Mouse (Mus musculus): ENCODE measurements at regions not wholly inside any gene's neighbourhood (a gene's known extent, or its start where the extent isn't known, plus 50 kb on each side); places are given as distances from the start of the nearest gene placed in this dataset.

DNA sequence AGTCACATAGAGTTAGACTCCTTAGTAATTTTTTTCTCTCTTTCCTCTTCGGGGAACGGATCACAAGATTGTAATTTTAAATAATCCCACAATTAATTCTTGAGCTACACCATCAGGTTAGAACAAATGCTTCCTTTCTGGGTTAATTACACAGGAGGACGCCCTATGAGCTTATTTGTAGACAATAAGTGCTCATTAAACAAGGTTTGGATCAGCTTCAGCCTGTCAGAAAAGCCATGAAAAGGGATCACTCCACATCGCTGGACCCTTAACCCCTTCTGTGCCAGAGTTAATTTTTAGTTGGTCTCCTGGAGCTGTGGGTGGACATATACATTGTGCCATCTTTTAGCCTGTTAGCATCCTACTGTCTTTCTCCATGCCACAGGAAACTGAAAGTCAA lies 131.4 kb downstream of the Gas1 start:
- Histone ChIP-seq H3K4me3 (ENCODE audit: insufficient read depth, low read length) (no peak overlapping the region), H3K4me1 (ENCODE audit: control insufficient read depth, insufficient read depth, low read length) (no peaks in the 10 kb centered on the region), H3K27ac (ENCODE audit: insufficient read depth, low read depth, low read length) (no peak overlapping the region)
- TF ChIP-seq CTCF (IDR thresholded peaks at IDR 0.05; ENCODE audit: low read depth, low read length) (no peak), POLR2A (IDR thresholded peaks at IDR 0.05; ENCODE audit: borderline replicate concordance, low read depth, low read length) (no peak)

DNA sequence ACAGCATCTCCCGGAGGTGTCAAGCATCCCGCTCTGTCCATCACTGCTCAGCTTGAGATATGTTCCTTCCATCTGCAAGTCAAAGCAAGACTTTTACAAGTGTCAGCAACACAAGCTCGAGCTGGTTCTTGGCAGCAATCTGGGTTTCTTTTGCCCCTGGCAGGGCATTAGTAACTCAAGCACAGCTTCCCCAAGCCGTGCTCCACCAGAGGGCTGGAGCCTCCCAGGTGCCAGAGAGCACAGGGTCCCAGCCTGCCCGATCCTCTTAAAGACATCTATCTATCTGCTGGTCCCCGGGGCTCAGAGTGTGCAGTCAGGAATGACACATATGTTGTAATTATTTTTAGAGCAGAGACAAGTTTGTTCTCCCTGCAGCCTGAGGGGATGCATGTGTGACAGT lies 132.3 kb downstream of the Gas1 start:
- H3K4me1 ChIP-seq (ENCODE audit: control insufficient read depth, insufficient read depth, low read length), result no peaks in the 10 kb centered on the region
- TF ChIP-seq CTCF (IDR thresholded peaks at IDR 0.05; ENCODE audit: low read depth, low read length), result no peak
- no peak for TF ChIP-seq POLR2A (IDR thresholded peaks at IDR 0.05; ENCODE audit: borderline replicate concordance, low read depth, low read length)
- no peak overlapping the region for H3K4me3 ChIP-seq (ENCODE audit: insufficient read depth, low read length)
- H3K27ac ChIP-seq (ENCODE audit: insufficient read depth, low read depth, low read length), result no peak overlapping the region

DNA sequence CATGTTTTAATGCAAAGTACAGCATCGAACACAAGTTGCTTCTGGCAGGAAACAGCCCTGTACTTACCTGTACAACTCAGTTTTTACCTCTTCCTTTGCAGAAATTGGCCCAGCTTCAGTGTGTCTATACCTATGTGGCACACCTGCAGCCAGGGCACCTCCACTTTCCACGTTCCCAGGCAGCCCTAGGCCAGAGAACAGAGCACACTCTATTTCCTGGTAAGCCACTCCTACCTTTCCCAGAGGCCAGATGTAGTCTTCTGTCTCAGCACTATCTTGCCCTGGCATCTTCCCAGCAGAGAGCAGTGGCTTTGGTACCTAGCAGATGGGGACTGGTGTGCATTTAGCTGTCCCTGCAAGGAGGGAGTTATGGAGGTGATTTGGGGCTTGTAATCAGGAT lies 134.7 kb downstream of the Gas1 start:
- TF ChIP-seq CTCF (IDR thresholded peaks at IDR 0.05; ENCODE audit: low read depth, low read length), result no peak
- TF ChIP-seq POLR2A (IDR thresholded peaks at IDR 0.05; ENCODE audit: borderline replicate concordance, low read depth, low read length), result no peak
- Histone ChIP-seq H3K4me1 (ENCODE audit: control insufficient read depth, insufficient read depth, low read length) (no peaks in the 10 kb centered on the region), H3K27ac (ENCODE audit: insufficient read depth, low read depth, low read length) (no peak overlapping the region), H3K4me3 (ENCODE audit: insufficient read depth, low read length) (no peak overlapping the region)

DNA sequence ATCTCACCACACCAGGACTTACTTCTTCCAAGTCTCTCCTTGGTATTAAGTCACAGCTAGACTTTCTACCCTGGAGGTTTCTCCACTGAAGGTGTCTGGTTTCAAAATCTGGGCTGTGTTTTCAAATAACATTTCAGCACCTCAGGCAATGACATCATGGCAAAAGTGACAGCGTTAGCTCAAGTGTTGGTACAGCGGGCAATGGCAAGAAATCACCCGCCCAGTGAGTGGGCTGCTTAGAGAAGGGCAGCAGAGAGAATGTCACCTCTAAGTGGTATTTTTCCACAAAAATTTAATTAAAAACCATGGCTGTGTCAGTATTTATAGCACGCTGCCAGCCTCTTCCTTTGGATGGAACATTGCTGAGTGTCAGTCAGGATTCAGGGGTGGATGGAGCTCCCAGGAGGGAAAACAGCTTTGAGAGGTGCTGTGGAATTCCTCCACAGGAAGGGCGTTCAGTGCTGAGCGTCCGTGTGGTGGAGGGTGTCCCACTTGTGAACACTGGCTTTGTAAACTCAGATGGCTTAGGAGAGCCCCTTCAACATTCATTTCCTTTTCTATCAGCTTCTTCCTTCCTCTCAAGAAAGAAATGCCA lies 141.5 kb downstream of the Gas1 start:
- Histone ChIP-seq H3K27ac (ENCODE audit: insufficient read depth, low read depth, low read length) (no peak overlapping the region), H3K4me1 (ENCODE audit: control insufficient read depth, insufficient read depth, low read length) (no peaks in the 10 kb centered on the region), H3K4me3 (ENCODE audit: insufficient read depth, low read length) (no peak overlapping the region)
- TF ChIP-seq POLR2A (IDR thresholded peaks at IDR 0.05; ENCODE audit: borderline replicate concordance, low read depth, low read length) (no peak), CTCF (IDR thresholded peaks at IDR 0.05; ENCODE audit: low read depth, low read length) (no peak)

DNA sequence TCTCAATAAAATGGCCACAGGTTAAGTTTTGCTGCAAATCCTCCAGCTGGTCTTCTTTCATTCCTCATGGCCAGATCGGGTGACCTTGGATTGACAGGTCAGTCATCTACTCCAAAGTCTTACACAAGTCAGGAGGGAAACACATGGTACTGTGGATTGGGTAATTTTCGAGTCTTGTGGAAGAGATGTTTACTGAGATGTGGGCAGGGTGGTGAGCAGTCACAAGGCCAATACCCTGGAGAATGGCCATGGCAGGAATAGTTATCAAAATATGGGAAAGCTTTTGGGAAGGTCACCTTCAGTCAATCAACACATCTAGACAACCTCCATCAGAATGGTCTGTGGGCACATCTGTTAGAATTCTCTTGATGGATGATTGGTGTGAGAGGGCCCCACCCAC lies 144.0 kb downstream of the Gas1 start:
- Histone ChIP-seq H3K27ac (ENCODE audit: insufficient read depth, low read depth, low read length) (no peak overlapping the region), H3K4me1 (ENCODE audit: control insufficient read depth, insufficient read depth, low read length) (no peaks in the 10 kb centered on the region), H3K4me3 (ENCODE audit: insufficient read depth, low read length) (no peak overlapping the region)
- TF ChIP-seq CTCF (IDR thresholded peaks at IDR 0.05; ENCODE audit: low read depth, low read length) (no peak), POLR2A (IDR thresholded peaks at IDR 0.05; ENCODE audit: borderline replicate concordance, low read depth, low read length) (no peak)

DNA sequence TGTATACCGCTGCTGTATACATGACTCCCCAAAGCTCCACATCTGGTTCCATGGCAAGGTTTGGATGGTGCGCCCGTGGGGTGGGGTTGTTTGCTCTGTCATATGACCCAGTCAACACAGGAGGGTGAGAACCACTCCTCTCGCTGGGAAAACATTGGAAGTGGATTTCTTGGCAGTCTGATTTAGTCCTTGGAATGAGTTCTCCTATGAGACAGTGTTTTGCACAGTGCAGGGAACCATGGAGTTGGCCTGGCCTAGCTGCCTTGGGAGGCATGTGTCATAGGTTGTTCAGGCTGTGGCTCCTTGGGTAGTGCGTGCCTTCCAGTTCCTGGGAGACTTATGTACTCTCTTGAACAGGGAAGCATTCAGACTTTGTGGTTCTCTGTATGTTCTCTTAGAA lies 144.6 kb downstream of the Gas1 start:
- no peak overlapping the region for H3K4me3 ChIP-seq (ENCODE audit: insufficient read depth, low read length)
- H3K4me1 ChIP-seq (ENCODE audit: control insufficient read depth, insufficient read depth, low read length), result no peaks in the 10 kb centered on the region
- TF ChIP-seq POLR2A (IDR thresholded peaks at IDR 0.05; ENCODE audit: borderline replicate concordance, low read depth, low read length), result no peak
- no peak for TF ChIP-seq CTCF (IDR thresholded peaks at IDR 0.05; ENCODE audit: low read depth, low read length)
- H3K27ac ChIP-seq (ENCODE audit: insufficient read depth, low read depth, low read length), result no peak overlapping the region

DNA sequence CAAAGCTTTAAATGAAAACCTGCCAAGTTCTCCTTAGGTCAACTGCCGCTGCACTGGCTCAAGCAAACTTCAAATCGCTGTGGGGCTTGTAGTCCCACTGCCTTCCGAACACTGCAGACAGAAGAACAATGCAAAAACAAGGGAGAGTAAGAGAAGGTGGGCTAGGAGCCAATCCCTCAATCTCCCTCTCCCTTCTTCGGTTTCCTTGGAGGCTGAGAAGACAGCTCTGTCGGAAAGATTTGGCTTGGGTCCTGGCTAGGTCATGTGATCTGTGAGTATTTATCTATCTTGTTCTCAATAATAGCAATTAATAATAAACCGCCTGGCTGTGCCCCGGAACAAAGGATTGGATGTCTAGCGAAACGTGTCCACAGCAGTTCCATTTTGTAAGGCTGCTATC lies 147.6 kb downstream of the Gas1 start:
- no peak for TF ChIP-seq POLR2A (IDR thresholded peaks at IDR 0.05; ENCODE audit: borderline replicate concordance, low read depth, low read length)
- TF ChIP-seq CTCF (IDR thresholded peaks at IDR 0.05; ENCODE audit: low read depth, low read length), result no peak
- Histone ChIP-seq H3K27ac (ENCODE audit: insufficient read depth, low read depth, low read length) (no peak overlapping the region), H3K4me3 (ENCODE audit: insufficient read depth, low read length) (no peak overlapping the region), H3K4me1 (ENCODE audit: control insufficient read depth, insufficient read depth, low read length) (no peaks in the 10 kb centered on the region)

DNA sequence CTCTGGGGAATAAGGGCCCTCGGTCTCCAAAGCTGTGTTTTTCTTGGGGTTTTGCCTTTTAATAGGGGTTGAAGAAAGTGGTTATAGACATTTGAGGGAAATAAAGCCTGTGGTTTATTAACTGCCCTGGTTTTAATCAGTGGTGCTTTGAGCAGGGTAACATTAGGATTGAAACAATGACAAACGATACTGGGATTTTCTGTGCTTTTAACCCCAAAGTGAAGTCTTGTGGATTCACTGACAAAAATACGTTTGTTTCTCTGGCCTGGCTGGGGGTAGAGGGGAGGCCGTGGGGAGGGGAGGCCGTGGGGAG lies 157.0 kb downstream of the Gas1 start:
- Histone ChIP-seq H3K4me3 (ENCODE audit: insufficient read depth, low read length) (no peak overlapping the region), H3K4me1 (ENCODE audit: control insufficient read depth, insufficient read depth, low read length) (no peaks in the 10 kb centered on the region), H3K27ac (ENCODE audit: insufficient read depth, low read depth, low read length) (no peak overlapping the region)
- no peak for TF ChIP-seq CTCF (IDR thresholded peaks at IDR 0.05; ENCODE audit: low read depth, low read length)
- no peak for TF ChIP-seq POLR2A (IDR thresholded peaks at IDR 0.05; ENCODE audit: borderline replicate concordance, low read depth, low read length)

DNA sequence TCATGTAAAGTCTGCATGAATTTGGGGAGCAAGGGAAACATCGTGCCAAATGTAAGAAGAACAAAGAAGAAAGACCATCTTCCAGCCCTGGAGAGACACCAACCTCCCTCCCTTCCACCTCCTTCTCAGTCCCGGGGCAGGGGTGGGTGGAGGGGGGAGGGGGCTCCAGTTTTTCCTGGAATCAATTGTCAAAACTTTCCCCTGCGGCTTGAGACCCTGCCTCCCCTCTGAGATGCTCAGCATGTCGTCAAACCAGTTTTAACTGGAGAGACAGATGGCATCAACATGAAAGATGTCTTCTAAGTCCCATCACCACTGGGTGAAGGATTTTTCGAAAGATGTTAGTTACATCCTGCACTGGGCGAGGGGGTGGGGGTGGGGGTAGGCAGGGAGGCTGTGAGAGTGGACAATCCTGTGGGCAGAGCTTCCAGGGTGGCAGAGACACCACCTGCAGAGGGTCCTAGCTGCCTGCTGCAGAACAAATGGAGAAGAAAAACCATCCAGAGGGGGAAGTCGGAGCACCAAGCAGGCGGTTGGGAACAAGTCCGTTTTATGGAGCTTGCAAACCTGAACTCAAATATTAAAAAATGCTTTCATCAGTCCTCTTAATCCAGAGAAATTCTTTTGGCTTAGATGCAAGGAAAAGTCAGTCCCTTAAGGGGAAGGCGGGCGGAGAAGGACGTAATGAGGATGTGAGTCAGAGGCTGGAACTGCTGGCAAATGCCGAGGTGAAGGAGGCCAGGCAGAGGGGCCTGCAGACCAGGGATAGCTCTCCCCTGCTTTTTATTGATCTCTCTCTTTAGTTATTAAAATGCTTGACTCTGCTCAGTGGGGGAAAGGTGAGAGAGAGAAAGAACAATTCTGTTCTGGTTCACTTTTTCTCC lies 157.6 kb downstream of the Gas1 start:
- H3K4me1 ChIP-seq (ENCODE audit: control insufficient read depth, insufficient read depth, low read length), result no peaks in the 10 kb centered on the region
- no peak overlapping the region for H3K27ac ChIP-seq (ENCODE audit: insufficient read depth, low read depth, low read length)
- no peak overlapping the region for H3K4me3 ChIP-seq (ENCODE audit: insufficient read depth, low read length)
- TF ChIP-seq CTCF (IDR thresholded peaks at IDR 0.05; ENCODE audit: low read depth, low read length) (no peak), POLR2A (IDR thresholded peaks at IDR 0.05; ENCODE audit: borderline replicate concordance, low read depth, low read length) (no peak)

DNA sequence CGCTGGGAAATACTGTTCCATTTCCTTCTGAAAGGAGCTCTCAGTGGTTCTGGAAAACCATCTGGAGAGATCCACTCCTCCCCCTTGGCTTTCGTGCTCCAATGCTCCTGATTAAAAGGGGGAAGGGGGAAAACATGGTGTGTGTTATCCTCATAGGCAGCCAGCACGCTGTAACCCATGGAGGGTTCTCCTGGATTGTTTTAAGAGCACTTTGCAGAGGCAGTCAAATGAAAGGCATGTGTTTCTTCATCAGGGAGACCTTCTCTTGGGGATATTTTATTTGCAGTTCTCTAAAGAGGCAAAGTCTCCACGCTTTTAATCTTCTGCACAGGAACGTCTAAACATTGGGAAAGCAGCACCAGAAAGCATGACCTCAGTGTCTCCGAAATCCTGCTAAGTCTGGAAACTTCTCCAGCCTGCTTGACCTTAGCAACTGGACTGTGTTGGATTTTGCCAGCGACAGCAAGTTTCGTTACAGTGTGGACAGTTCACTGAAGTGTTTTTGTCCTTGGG lies 161.3 kb downstream of the Gas1 start:
- TF ChIP-seq CTCF (IDR thresholded peaks at IDR 0.05; ENCODE audit: low read depth, low read length), result no peak
- no peak for TF ChIP-seq POLR2A (IDR thresholded peaks at IDR 0.05; ENCODE audit: borderline replicate concordance, low read depth, low read length)
- no peak overlapping the region for H3K27ac ChIP-seq (ENCODE audit: insufficient read depth, low read depth, low read length)

More for the DNA sequence above, 161.3 kb downstream of the Gas1 start:
- no peaks in the 10 kb centered on the region for H3K4me1 ChIP-seq (ENCODE audit: control insufficient read depth, insufficient read depth, low read length)
- no peak overlapping the region for H3K4me3 ChIP-seq (ENCODE audit: insufficient read depth, low read length)
